Mouse (Mus musculus): ENCODE results near the gene Cpsf3.

The Cpsf3 gene

DNA sequence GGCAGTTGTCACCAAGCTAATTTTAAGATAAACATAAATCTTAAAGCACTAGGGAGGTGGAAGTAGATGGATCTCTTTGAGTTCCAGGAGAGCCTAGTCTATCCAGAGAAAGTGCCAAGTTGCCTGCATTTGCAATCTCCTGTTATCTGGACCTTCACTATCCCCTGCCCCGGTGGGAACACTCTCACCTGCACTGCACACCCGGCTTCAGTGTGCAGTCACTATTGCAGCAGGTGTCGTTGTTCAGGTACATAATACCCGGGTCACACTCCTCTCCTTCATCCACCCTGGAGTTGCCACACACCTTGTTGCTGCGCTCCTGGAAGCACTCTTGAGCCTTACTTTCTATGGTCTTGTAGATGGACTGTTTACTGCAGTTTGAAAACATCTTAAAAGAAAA, 48.6 kb downstream of the Cpsf3 start:
- DNase-seq (ENCODE audit: low spot score) = no peak

DNA sequence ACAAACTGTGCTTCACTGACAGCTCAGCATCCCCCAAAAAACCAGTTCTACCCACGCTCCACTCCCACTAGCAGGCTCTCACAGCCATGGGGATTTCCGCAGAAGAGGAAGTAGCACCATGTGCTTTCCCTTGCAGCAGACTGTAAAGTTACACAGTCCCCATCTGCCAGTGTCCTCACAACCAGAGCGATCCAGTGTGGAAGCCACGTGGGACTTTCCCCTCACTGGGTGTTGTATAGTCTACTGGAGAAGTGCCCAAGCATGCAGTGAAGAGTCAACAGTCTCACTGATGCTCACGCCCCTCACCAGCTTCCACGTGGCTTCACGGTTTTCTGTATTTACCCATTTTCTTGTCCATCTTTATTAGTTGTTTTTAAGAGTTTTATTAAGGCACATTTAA, 50.7 kb downstream of the Cpsf3 start:
- peak; percentile 75 for DNase-seq (ENCODE audit: low spot score)

DNA sequence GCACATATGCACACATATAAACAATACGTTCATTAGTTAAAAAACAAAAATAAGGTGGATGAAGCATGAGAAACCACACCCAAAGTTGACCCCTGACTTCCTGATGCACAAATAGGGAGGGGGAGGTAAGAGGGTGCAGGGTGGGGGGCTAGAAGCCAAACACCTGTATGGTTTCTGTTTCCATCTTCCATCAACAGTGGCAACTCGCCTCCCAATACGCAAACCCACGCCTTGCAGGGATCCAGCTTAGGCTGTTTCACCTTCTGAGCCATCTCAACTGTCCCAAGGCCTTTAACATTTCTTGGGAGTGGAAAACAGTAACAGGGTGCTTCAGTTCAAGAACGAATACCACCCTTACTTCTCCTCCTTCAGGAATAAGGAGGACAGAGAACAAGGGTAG, 52.0 kb downstream of the Cpsf3 start:
- DNase-seq (ENCODE audit: low spot score) = no peak

DNA sequence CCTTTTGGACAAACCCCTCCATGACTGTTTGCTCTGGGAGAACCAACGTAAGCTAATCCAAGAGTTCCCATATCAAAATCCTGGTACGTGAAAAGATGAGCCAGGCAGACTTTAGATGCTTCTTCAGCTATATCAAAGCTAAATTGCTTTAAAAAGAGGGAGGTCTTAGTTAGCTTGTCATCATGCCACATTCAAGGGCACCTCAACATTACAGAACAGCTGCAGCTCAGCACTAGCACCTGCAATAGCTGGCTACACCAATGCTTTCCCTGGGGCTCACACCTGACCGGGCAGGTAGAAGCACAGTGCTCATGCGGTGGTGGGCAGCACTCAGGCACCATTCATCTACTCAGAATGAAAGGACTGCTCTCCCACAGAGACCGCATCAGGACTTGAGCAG, 55.5 kb downstream of the Cpsf3 start:
- no peak for DNase-seq (ENCODE audit: low spot score)

DNA sequence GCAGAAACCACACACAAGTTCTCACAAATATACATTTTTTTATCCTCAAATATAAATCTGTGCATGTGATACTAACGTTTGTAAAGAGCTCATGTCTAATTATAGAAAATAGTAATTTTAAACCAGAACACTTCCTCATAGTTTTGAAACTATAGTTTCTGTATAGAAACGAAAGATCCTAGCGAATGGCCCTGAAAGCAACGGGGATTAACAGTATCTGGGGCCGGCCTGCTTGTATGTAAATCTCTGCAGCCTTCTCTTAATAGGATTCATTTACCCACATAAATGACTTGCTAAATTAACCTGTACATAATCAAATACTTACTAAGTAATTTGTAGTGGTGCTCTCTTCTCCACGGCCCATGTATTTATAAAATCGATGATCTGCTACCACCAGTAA, 61.8 kb downstream of the Cpsf3 start:
- no peak for DNase-seq (ENCODE audit: low spot score)

DNA sequence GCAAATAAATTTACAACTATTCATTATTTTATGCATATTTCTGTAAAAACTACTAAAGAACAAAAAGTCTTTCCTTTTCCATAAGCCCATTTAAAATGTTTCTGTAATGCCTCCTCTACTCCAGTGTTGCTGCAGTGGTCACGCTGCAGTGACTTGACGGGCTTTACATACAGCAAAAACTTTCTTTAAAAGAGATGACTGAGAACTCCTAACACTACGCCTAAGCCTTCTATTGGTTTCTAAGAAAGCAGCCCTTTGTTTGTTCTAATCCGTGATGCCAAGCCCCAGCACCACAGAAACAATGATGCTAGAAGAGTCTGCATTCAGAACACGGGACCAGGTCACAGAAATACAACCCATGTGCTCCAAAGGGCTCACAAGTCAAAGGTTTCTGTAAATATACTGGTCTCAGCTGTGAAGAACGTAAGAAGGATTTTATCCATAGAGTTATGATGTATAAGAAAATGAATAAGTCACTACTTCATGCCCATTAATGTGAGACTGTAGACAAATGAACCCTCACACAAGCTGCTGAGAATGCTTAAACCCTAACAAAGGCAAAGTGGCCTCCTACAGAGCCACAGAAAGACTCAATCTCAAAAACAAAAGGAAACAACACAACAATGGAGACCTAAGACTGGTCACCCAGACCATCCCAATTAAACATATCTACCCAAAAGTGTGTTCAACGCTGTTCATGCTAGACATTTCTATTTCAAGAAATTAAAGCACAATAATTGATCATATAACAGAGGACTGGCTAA, 65.1 kb downstream of the Cpsf3 start:
- DNase-seq (ENCODE audit: low spot score) = no peak

DNA sequence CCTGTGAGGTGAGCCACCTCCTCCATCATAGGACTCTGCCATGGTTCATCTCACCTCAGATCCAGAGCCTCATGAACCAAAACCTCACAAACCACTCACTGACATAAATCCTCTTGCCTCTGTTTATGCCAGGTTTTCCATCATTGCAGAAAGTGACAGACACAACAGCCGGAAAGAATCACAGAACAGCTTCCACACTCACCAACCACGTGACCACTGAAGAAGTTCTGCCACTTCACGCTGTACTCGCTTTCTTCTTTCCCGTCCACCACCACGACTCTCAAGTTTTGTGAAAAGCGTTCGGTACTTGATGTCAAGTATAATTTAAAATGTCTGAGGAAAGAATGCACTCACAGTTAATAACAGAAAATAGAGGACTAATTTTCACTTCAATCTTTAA, 68.5 kb downstream of the Cpsf3 start:
- DNase-seq (ENCODE audit: low spot score) = no peak

DNA sequence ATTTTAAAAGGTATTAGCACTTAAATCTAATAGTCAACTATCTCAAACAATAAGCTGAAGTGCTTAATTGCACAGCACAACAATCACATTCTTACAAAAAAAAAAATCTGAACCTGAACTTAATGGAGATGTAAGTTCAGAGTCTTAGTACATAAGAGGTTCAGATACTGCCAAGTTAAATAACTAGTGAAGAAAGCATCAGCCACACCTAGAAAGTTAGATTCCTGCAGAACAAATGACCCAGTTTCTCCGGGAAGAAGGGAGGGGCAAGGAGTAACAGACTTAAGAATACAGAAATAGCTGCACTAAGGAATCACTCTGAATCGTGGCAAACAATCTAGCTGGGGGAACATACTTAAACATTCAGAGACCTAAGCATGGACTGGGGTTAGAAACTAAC, 77.5 kb downstream of the Cpsf3 start:
- no peak for DNase-seq (ENCODE audit: low spot score)

DNA sequence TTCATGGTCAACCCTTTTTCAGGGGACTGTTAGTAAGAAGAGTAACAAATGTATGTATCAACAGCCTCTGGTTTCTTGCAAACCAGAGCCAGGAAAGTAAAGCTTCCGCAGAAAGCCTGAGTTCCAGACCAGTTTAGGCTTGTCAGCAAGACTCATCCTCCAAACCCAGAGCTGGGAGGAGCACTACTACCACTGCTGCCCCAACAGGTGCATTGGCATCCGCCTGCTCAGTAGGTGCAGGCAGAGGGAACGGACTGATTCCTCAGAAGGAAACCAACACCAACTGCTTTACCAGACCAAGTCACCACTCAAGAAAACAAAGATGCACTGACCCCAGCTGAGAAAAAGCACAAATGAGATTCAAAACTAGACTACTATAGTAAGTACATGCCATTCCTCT, 78.0 kb downstream of the Cpsf3 start:
- no peak for DNase-seq (ENCODE audit: low spot score)
